Mouse (Mus musculus) ovary, adult 18-20 months (tissue): ENCODE data around the gene Olfr1318.

Source experiments
- DNase-seq: peaks from one replicate; pipeline ENCODE4 v3.0.0; 2022; ENCODE audit warnings: low spot score, mixed read lengths

The Olfr1318 gene

DNA sequence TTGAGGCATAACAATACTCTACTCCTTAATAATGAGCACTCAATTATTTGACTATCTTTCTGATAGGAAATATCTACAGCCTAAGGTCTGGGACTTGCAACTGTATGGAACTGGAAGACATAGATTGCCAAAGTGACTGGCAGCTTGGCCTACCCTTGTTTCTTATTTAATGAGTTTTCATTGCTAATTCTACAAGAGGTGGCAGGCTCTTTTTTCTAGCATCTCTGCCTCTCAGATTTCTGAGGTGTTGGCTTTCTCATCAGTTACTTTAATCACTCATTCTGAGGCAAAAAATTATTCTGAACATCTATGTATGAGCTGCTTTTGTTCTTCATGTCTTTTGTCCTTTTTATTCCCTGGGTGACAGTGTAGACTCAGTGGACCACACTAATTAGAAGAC, at the start of gene Olfr1318:
Gene Olfr1318 (plus strand): TSS at position 301 of the 400 bp plus-strand sequence.
- no peak for DNase-seq

DNA sequence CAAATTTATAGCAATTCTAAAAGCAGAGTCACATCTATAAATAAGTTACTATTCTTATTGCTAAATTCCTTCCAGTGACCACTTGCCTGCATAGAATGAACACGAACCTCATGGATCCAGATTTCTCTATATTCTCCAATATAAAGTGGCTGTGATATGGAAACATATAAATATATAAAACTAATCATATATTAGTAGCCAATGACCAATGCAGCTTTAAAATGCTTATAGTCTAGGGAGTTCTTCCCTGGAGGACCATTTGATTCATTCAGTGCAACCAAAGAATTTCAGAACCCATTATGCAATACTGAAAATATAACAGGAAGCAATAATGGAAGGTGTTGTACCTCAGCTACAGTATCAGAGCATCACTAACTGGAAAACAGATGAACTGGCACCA, 38.7 kb upstream of the Olfr1318 start, which contains the start of gene Olfr1315-ps1:
Gene Olfr1315-ps1 (minus strand): TSS at position 101 of the 400 bp plus-strand sequence.
- no peak for DNase-seq

- DNase-seq: no peak
Measured at GRCm38 (mm10) chr2:112134877-112135276, 19.1 kb upstream of the Olfr1318 start, which contains the start of gene Olfr1316. Gene Olfr1316, minus strand, starts transcription at chr2:112134977.

GRCm38 (mm10) chr2:112140029-112140428, 14.0 kb upstream of the Olfr1318 start, which contains the start of gene Olfr1317:
Gene Olfr1317, plus strand, starts transcription at chr2:112140329.
- DNase-seq: no peak

- DNase-seq: no peak
Measured at GRCm38 (mm10) chr2:112196859-112197258, 42.9 kb downstream of the Olfr1318 start.

DNA sequence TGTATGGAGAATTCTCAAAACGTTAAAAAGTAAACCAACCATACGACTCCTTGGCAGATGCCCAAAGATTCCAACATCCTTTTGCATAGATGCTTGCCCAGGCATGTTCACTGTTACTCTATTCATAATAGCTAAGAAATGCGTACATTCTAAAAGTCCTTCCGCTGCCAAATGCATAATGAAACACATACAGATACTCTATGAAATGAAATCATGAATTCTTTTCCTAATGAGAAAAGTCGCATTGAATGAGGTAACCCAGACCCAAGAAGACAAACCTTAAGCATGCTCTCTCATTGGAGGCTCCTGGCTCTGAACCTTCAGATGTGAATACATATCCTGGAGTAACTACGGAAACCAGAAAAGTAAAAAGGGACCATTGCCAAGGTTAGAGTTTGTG, 49.1 kb downstream of the Olfr1318 start:
- no peak for DNase-seq
